Mouse (Mus musculus): Measurements from ENCODE around the gene Gar1. TPM values are rescaled to one million over a fixed set of nuclear protein-coding genes. Genes with fewer than 3 reads are reported as not detected.

Gene Gar1
- total RNA-seq, 4 experiments from 2014 or later: 41.6 to 52.6 (median 46.3) TPM

GRCm38 (mm10) chr3:129803765-129804164 lies 27.4 kb downstream of the Gar1 start, which contains the start of gene Lrit3:
Gene Lrit3 (minus strand): TSS chr3:129804030.
- no peak for DNase-seq (ENCODE audit: low spot score in 2 of 2)

- no peak for DNase-seq (ENCODE audit: low spot score in 2 of 2)
These were observed 32.2 kb downstream of the Gar1 start for GRCm38 (mm10) chr3:129799011-129799410.

- DNase-seq (ENCODE audit: low spot score in 2 of 2): no peak
These were observed 32.6 kb downstream of the Gar1 start for GRCm38 (mm10) chr3:129798551-129798950.

GRCm38 (mm10) chr3:129797341-129797740 lies 33.9 kb downstream of the Gar1 start:
- DNase-seq (ENCODE audit: low spot score in 2 of 2): no peak

- no peak for DNase-seq (ENCODE audit: low spot score in 2 of 2)
These were observed 37.4 kb downstream of the Gar1 start for GRCm38 (mm10) chr3:129793801-129794200.

- no peak for DNase-seq (ENCODE audit: low spot score in 2 of 2)
These were observed 48.5 kb downstream of the Gar1 start for GRCm38 (mm10) chr3:129782746-129783145.

GRCm38 (mm10) chr3:129781435-129781834 lies 49.8 kb downstream of the Gar1 start:
- DNase-seq (ENCODE audit: low spot score in 2 of 2): no peak

Other genes with a start within 250 kb of the Gar1 start
- gene Egf, start 76.1 kb downstream of the Gar1 start, total RNA-seq (2022): 1 to 10 TPM; 1.2 to 4.9 (median 1.6) TPM
- gene Lrit3, start 27.4 kb downstream of the Gar1 start, total RNA-seq (2022): under 1 TPM in 1 of 4 experiments, not detected in 3; 0.18 TPM
- gene Rrh, start 8.8 kb downstream of the Gar1 start, total RNA-seq (2022): 1 to 10 TPM in 1 of 4 experiments, under 1 TPM in 3; 0.82 to 1.4 (median 0.98) TPM
- under 1 TPM in 2 of 4 experiments, not detected in 2; 0.20 to 0.43 TPM for gene Cfi, start 4.5 kb upstream of the Gar1 start, total RNA-seq (2022)
- 10 to 100 TPM; 19.3 to 23.8 (median 21.5) TPM for gene Pla2g12a, start 47.2 kb upstream of the Gar1 start, total RNA-seq (2022)
- 10 to 100 TPM in 1 of 4 experiments, 1 to 10 TPM in 3; 5.5 to 10.3 (median 7.5) TPM for gene Casp6, start 70.0 kb upstream of the Gar1 start, total RNA-seq (2022)
- gene Mcub, start 138.8 kb upstream of the Gar1 start, total RNA-seq (2022): 1 to 10 TPM; 1.8 to 5.1 (median 2.6) TPM
- 10 to 100 TPM; 51.2 to 84.4 (median 72.7) TPM for gene Sec24b, start 230.2 kb upstream of the Gar1 start, total RNA-seq (2022)